Mouse (Mus musculus): ENCODE data around the gene Hbq1a.

GRCm38 (mm10) chr11:32256566-32256965 lies 43.3 kb upstream of the Hbq1a start:
- TF ChIP-seq EP300 (IDR thresholded peaks at IDR 0.05) (no peak), CTCF (IDR thresholded peaks at IDR 0.05) (no peak)

All from lung, postnatal 0 days (tissue).